Mouse (Mus musculus): ENCODE results near the gene Ect2.

DNA sequence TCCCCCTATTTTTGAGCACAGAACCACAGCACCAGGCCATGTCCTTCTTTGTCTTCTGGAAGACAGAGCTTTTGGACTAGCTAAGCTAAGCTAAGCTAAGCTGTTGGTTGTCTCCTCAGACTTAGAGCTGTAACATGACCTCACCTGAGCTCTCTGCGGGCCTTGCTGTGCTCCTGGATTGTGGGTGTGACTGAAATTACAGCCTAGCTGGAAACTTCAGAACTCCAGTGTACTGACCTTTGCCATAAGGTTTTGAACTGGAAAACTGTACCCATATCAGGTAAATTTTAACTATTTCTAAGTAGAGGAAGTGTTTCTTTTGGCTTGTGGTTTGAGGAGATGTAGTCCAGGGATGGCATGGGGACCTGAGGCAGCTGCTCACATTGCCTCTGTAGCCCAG lies 34.7 kb upstream of the Ect2 start:
- TF ChIP-seq CTCF (IDR thresholded peaks at IDR 0.05) = no peak
- no peak for TF ChIP-seq POLR2A (IDR thresholded peaks at IDR 0.05; ENCODE audit: insufficient read depth, low read depth, low read length)
- no peak for TF ChIP-seq EP300 (IDR thresholded peaks at IDR 0.05; ENCODE audit: insufficient read depth, low read depth, low read length)
